Mouse (Mus musculus) embryonic facial prominence, embryonic 12.5 days (tissue): ENCODE measurements at regions not wholly inside any gene's neighbourhood (a gene's known extent, or its start where the extent isn't known, plus 50 kb on each side); places are given as distances from the start of the nearest gene placed in this dataset.

Source experiments
- ATAC-seq: fragments of 200-750 bp; cut with Nextera tagmentation; 2 replicates; pipeline ENCODE4 v1.8.0; 2017; ENCODE audit not compliant: insufficient number of reproducible peaks, insufficient read depth, low FRiP score, low TSS enrichment
- H3K27ac ChIP-seq: fragments of 300-500 bp; sonication (generic); 2 replicates; pipeline ENCODE4 v1.5.1; 2016; ENCODE audit warnings: mild to moderate bottlenecking
- H3K27me3 ChIP-seq: fragments of 300-500 bp; sonication (generic); 2 replicates; pipeline ENCODE4 v1.6.1; 2016; ENCODE audit warnings: mild to moderate bottlenecking, moderate library complexity
- H3K36me3 ChIP-seq: fragments of 300-500 bp; sonication (generic); 2 replicates; pipeline ENCODE4 v1.6.1; 2016; ENCODE audit warnings: mild to moderate bottlenecking
- H3K4me1 ChIP-seq: fragments of 300-500 bp; sonication (generic); 2 replicates; pipeline ENCODE4 v1.6.1; 2016
- H3K4me2 ChIP-seq: fragments of 300-500 bp; sonication (generic); replicated peaks from 2 replicates; pipeline ENCODE4 v1.6.1; 2016; ENCODE audit warnings: mild to moderate bottlenecking, moderate library complexity
- H3K4me3 ChIP-seq: fragments of 300-500 bp; sonication (generic); 2 replicates; pipeline ENCODE4 v1.5.1; 2016; ENCODE audit warnings: mild to moderate bottlenecking
- H3K9ac ChIP-seq: fragments of 300-500 bp; sonication (generic); 2 replicates; pipeline ENCODE4 v1.6.1; 2016; ENCODE audit warnings: mild to moderate bottlenecking, moderate library complexity
- H3K9me3 ChIP-seq: fragments of 300-500 bp; sonication (generic); 2 replicates; pipeline ENCODE4 v1.6.1; 2016; ENCODE audit warnings: mild to moderate bottlenecking, moderate library complexity
- WGBS: fragments of 180-500 bp; shearing (Covaris S2); methylation state at CpG from one replicate; pipeline ENCODE4 v1.1.7; 2016; 5-methylcytosine and 5-hydroxymethylcytosine counted together

GRCm38 (mm10) chr15:70489548-70489947 lies 3344.8 kb upstream of the Gm6569 start:
- WGBS: 87% methylated on average over 1 of the region's 1 CpGs
- Histone ChIP-seq H3K9me3 (no peaks in the 10 kb centered on the region), H3K36me3 (no peaks in the 10 kb centered on the region), H3K4me3 (no peak overlapping the region), H3K27me3 (no peaks in the 10 kb centered on the region), H3K27ac (no peak overlapping the region), H3K9ac (no peak overlapping the region), H3K4me2 (no peak overlapping the region), H3K4me1 (no peaks in the 10 kb centered on the region)
- no peak for ATAC-seq

GRCm38 (mm10) chr15:70507046-70507818 lies 3327.1 kb upstream of the Gm6569 start:
- 40% methylated on average over 2 of the region's 2 CpGs for WGBS
- H3K4me3 ChIP-seq: no peak overlapping the region
- H3K9me3 ChIP-seq: no peaks in the 10 kb centered on the region
- H3K9ac ChIP-seq: no peak overlapping the region
- no peaks in the 10 kb centered on the region for H3K27me3 ChIP-seq
- no peaks in the 10 kb centered on the region for H3K36me3 ChIP-seq
- H3K4me1 ChIP-seq: no peaks in the 10 kb centered on the region
- no peak overlapping the region for H3K4me2 ChIP-seq
- peak overlapping the region; percentile 30; the same call in 1 of the 2 replicates for H3K27ac ChIP-seq
- peak; percentile 56; the same call in 1 of the 2 replicates for ATAC-seq

- 89% methylated on average over 4 of the region's 4 CpGs for WGBS
- ATAC-seq: no peak
- Histone ChIP-seq H3K4me3 (no peak overlapping the region), H3K27me3 (no peaks in the 10 kb centered on the region), H3K27ac (no peak overlapping the region), H3K9me3 (no peaks in the 10 kb centered on the region), H3K4me2 (no peak overlapping the region), H3K9ac (no peak overlapping the region), H3K4me1 (no peaks in the 10 kb centered on the region), H3K36me3 (no peaks in the 10 kb centered on the region)
Measured at GRCm38 (mm10) chr15:70520551-70520950, 3313.8 kb upstream of the Gm6569 start.

- Histone ChIP-seq H3K4me1 (no peaks in the 10 kb centered on the region), H3K27me3 (no peaks in the 10 kb centered on the region), H3K4me2 (no peak overlapping the region), H3K9ac (no peak overlapping the region), H3K36me3 (no peaks in the 10 kb centered on the region), H3K4me3 (no peak overlapping the region), H3K27ac (no peak overlapping the region), H3K9me3 (no peaks in the 10 kb centered on the region)
- no peak for ATAC-seq
- 55% methylated on average over 18 of the region's 18 CpGs for WGBS
Measured at GRCm38 (mm10) chr15:70554773-70555582, 3279.4 kb upstream of the Gm6569 start.

GRCm38 (mm10) chr15:70555583-70555894 lies 3278.8 kb upstream of the Gm6569 start:
- Histone ChIP-seq H3K4me2 (no peak overlapping the region; the same call in 1 of the 2 replicates), H3K36me3 (no peaks in the 10 kb centered on the region), H3K4me3 (no peak overlapping the region), H3K4me1 (no peaks in the 10 kb centered on the region), H3K9me3 (no peaks in the 10 kb centered on the region), H3K27ac (no peak overlapping the region), H3K9ac (no peak overlapping the region), H3K27me3 (no peaks in the 10 kb centered on the region)
- 46% methylated on average over 1 of the region's 1 CpGs for WGBS
- ATAC-seq: no peak

GRCm38 (mm10) chr15:70594295-70594694 lies 3240.1 kb upstream of the Gm6569 start:
- no peak overlapping the region for H3K9ac ChIP-seq
- H3K4me1 ChIP-seq: no peaks in the 10 kb centered on the region
- no peak for ATAC-seq
- 48% methylated on average over 1 of the region's 1 CpGs for WGBS
- no peaks in the 10 kb centered on the region for H3K36me3 ChIP-seq
- H3K27ac ChIP-seq: no peak overlapping the region
- no peaks in the 10 kb centered on the region for H3K9me3 ChIP-seq
- no peaks in the 10 kb centered on the region for H3K27me3 ChIP-seq
- H3K4me2 ChIP-seq: no peak overlapping the region
- no peak overlapping the region for H3K4me3 ChIP-seq

- Histone ChIP-seq H3K9ac (no peak overlapping the region), H3K27ac (no peak overlapping the region), H3K4me3 (no peak overlapping the region), H3K4me2 (no peak overlapping the region), H3K9me3 (no peaks in the 10 kb centered on the region), H3K36me3 (no peaks in the 10 kb centered on the region), H3K4me1 (no peaks in the 10 kb centered on the region), H3K27me3 (no peaks in the 10 kb centered on the region)
- ATAC-seq: no peak
- WGBS: 56% methylated on average over 2 of the region's 2 CpGs
Measured at GRCm38 (mm10) chr15:70600762-70601489, 3233.4 kb upstream of the Gm6569 start.

- Histone ChIP-seq H3K4me2 (no peak overlapping the region), H3K36me3 (no peaks in the 10 kb centered on the region), H3K9ac (no peak overlapping the region), H3K4me3 (no peak overlapping the region), H3K27ac (no peak overlapping the region), H3K9me3 (no peaks in the 10 kb centered on the region), H3K4me1 (no peaks in the 10 kb centered on the region), H3K27me3 (no peaks in the 10 kb centered on the region)
- WGBS: 84% methylated on average over 4 of the region's 4 CpGs
- ATAC-seq: no peak
Measured at GRCm38 (mm10) chr15:70605251-70605650, 3229.1 kb upstream of the Gm6569 start.

GRCm38 (mm10) chr15:70606896-70607295 lies 3227.5 kb upstream of the Gm6569 start:
- no peaks in the 10 kb centered on the region for H3K36me3 ChIP-seq
- H3K27me3 ChIP-seq: no peaks in the 10 kb centered on the region
- H3K9ac ChIP-seq: no peak overlapping the region
- H3K27ac ChIP-seq: no peak overlapping the region
- no peaks in the 10 kb centered on the region for H3K4me1 ChIP-seq
- WGBS: 72% methylated on average over 1 of the region's 1 CpGs
- no peaks in the 10 kb centered on the region for H3K9me3 ChIP-seq
- no peak overlapping the region for H3K4me2 ChIP-seq
- ATAC-seq: no peak
- H3K4me3 ChIP-seq: no peak overlapping the region

GRCm38 (mm10) chr15:70618131-70618674 lies 3216.2 kb upstream of the Gm6569 start:
- H3K4me2 ChIP-seq: no peak overlapping the region
- no peak overlapping the region for H3K9ac ChIP-seq
- no peaks in the 10 kb centered on the region for H3K4me1 ChIP-seq
- no peaks in the 10 kb centered on the region for H3K27me3 ChIP-seq
- H3K4me3 ChIP-seq: no peak overlapping the region
- no peak overlapping the region for H3K27ac ChIP-seq
- no peaks in the 10 kb centered on the region for H3K9me3 ChIP-seq
- no peaks in the 10 kb centered on the region for H3K36me3 ChIP-seq
- 78% methylated on average over 2 of the region's 2 CpGs for WGBS
- ATAC-seq: no peak

- Histone ChIP-seq H3K9me3 (no peaks in the 10 kb centered on the region), H3K36me3 (no peaks in the 10 kb centered on the region), H3K4me3 (no peak overlapping the region), H3K4me1 (no peaks in the 10 kb centered on the region), H3K27me3 (no peaks in the 10 kb centered on the region), H3K9ac (no peak overlapping the region), H3K27ac (no peak overlapping the region), H3K4me2 (no peak overlapping the region)
- ATAC-seq: no peak
- WGBS: 78% methylated on average over 2 of the region's 2 CpGs
Measured at GRCm38 (mm10) chr15:70641051-70641552, 3193.3 kb upstream of the Gm6569 start.
